Mouse (Mus musculus): ENCODE data around the gene Zc3hav1l. TPM values are rescaled to one million over a fixed set of nuclear protein-coding genes. Genes with fewer than 3 reads are reported as not detected.
A peak's percentile ranks its signal among the peaks of the same experiment; 100 is the strongest.

Gene Zc3hav1l
- total and polyA plus RNA-seq, 3 experiments = 5.6 to 30.6 (median 7.3) TPM

DNA sequence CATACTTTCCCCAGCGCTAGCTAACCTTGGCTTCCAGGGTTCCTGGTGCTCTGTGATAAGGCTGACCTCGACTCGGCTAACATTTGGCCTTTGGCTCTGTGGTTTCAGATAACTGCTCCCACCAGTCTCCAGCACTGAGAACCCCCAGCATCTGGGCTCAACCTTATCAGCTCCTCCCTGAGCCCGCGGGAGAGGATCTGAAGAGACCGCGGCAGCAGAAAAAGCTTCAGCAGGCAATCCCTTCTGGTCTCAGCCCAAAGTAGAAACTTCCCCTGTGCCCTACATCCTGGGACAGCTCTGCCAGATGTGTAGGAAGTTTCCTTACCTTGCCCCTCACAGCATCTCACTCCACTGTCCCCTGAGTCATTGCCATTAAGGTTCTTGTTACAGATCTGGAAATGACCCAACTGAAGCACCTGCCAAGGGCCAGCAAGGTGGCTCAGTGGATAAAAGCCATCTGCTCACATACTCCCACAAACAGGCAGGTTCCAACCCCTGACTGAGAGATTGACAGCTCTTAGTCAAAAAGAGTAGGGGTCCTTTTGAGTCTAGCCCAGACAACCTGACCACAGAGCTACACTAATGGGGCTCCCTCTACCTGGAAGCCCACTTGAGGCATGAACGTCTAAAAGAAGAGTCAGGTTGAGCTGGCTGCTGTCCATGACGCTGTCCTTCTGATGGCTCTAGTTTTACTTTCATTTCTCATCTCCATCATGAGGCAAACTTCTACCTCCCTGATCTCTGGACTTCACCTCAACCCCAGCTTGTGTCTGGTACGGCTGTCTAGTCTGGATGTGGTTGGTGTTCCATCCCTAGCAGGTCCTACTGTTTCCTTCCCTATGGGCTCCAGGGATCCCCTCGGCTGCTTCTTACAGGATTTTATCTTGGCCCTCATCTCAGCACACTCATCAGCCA, 42.9 kb upstream of the Zc3hav1l start:
- peak; percentile 87 for DNase-seq (ENCODE audit: low spot score)
- Histone ChIP-seq H3K9me3 (replicated peaks) (no peaks in the 10 kb centered on the region), H3K36me3 (replicated peaks) (peaks cover 60% of the 10 kb centered on the region), H3K4me3 (ENCODE audit: low read depth, low read length) (peak overlapping the region; percentile 69), H3K27me3 (ENCODE audit: insufficient read depth, low read length) (no peaks in the 10 kb centered on the region), H3K4me1 (ENCODE audit: insufficient read depth, low read depth, low read length) (peaks cover 91% of the 10 kb centered on the region)
- ATAC-seq (ENCODE audit: extremely low read depth, insufficient number of reproducible peaks, low FRiP score, poor library complexity, severe bottlenecking) = peak; percentile 80
- TF ChIP-seq TAL1 (conservative IDR thresholded peaks at IDR 0.05; ENCODE audit: low read depth, low read length) (peak; percentile 94), POLR2AphosphoS5 (IDR thresholded peaks at IDR 0.05; ENCODE audit: insufficient replicate concordance, low read depth, low read length) (no peak), GATA1 (IDR thresholded peaks at IDR 0.05; ENCODE audit: borderline replicate concordance, low read length) (no peak)

DNA sequence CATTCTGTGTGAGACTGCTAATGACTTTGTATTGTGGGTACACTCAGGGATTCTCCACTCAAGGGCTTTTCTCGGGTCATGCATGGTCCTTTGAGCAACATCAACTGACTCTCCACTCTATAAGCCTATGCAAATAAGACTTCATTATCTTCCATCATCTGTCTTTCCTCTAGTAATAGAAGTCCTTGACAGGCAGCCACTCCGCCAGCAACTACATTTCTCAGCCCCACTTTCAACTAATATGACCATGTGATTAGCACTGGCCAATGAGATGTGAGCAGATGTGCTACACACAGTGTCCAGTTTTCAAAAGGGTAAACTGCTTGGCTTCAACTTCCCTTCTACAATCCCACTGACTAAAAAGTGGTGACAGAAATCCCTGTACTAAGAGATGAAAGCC, 40.0 kb upstream of the Zc3hav1l start:
- ATAC-seq (ENCODE audit: extremely low read depth, insufficient number of reproducible peaks, low FRiP score, poor library complexity, severe bottlenecking) (no peak), DNase-seq (ENCODE audit: low spot score) (no peak)
- H3K4me1 ChIP-seq (ENCODE audit: insufficient read depth, low read depth, low read length) = peaks cover 66% of the 10 kb centered on the region
- H3K36me3 ChIP-seq (replicated peaks) = peaks cover 76% of the 10 kb centered on the region
- H3K9me3 ChIP-seq (replicated peaks) = no peaks in the 10 kb centered on the region
- no peak for TF ChIP-seq POLR2AphosphoS5 (IDR thresholded peaks at IDR 0.05; ENCODE audit: insufficient replicate concordance, low read depth, low read length)
- TF ChIP-seq CTCF (IDR thresholded peaks at IDR 0.05; ENCODE audit: low read depth, low read length) = no peak
- TF ChIP-seq GATA2 (IDR thresholded peaks at IDR 0.05; ENCODE audit: borderline replicate concordance, low read depth, low read length) = no peak
- TF ChIP-seq GATA1 (IDR thresholded peaks at IDR 0.05; ENCODE audit: borderline replicate concordance, low read length) = no peak
- no peak for TF ChIP-seq TAL1 (conservative IDR thresholded peaks at IDR 0.05; ENCODE audit: low read depth, low read length)
- H3K27me3 ChIP-seq (ENCODE audit: insufficient read depth, low read length) = no peaks in the 10 kb centered on the region
- H3K4me3 ChIP-seq (ENCODE audit: low read depth, low read length) = no peak overlapping the region

DNA sequence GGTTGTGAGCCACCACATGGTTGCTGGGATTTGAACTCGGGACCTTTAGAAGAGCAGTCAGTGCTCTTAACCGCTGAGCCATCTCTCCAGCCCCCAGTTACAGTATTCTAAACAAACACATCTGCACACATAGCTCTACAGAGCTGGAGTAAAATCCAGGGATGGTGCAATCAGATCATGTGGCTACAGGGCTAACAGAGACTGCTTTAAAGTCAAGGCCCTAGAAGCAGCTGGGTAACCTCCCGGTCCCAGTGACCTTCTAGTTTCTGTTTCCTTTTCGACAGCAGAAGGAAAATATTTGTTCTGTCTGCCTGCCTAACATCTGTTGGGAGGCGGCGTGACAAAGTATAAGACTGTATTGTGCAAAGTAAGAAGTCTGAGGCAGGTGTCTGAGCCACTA, 38.9 kb upstream of the Zc3hav1l start:
- H3K9me3 ChIP-seq (replicated peaks) = no peaks in the 10 kb centered on the region
- H3K27me3 ChIP-seq (ENCODE audit: insufficient read depth, low read length) = no peaks in the 10 kb centered on the region
- H3K4me1 ChIP-seq (ENCODE audit: insufficient read depth, low read depth, low read length) = peaks cover 55% of the 10 kb centered on the region
- TF ChIP-seq GATA1 (IDR thresholded peaks at IDR 0.05; ENCODE audit: borderline replicate concordance, low read length) (no peak), CTCF (IDR thresholded peaks at IDR 0.05; ENCODE audit: low read depth, low read length) (no peak), POLR2AphosphoS5 (IDR thresholded peaks at IDR 0.05; ENCODE audit: insufficient replicate concordance, low read depth, low read length) (no peak), GATA2 (IDR thresholded peaks at IDR 0.05; ENCODE audit: borderline replicate concordance, low read depth, low read length) (no peak), TAL1 (conservative IDR thresholded peaks at IDR 0.05; ENCODE audit: low read depth, low read length) (no peak)
- DNase-seq (ENCODE audit: low spot score) (no peak), ATAC-seq (ENCODE audit: extremely low read depth, insufficient number of reproducible peaks, low FRiP score, poor library complexity, severe bottlenecking) (no peak)
- H3K36me3 ChIP-seq (replicated peaks) = peaks cover 82% of the 10 kb centered on the region
- H3K4me3 ChIP-seq (ENCODE audit: low read depth, low read length) = no peak overlapping the region

DNA sequence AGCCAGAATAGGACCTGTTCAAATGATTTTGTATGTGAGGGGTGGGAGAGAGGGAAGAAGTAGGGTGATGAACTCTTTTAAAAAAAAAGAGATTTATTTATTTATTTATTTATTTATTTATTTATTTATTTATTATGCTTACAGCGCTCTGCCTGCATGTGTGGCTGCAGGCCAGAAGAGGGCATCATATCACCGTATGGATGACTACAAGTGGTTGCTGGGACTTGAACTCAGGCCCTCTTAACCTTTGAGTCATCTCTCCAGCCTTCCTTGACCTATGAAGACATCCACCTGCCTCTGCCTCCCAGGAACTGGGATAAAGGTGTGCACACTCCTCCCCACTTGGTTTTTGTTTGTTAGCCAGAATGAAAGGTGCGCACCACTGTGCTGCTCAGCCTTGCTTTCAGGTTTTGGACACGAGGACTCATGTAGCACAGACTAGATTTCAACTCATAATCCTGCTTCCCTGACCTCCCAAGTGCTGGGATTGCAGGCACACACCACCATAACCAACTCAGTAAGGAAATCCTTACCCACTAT, 38.2 kb upstream of the Zc3hav1l start:
- Histone ChIP-seq H3K9me3 (replicated peaks) (no peaks in the 10 kb centered on the region), H3K4me1 (ENCODE audit: insufficient read depth, low read depth, low read length) (peaks cover 49% of the 10 kb centered on the region), H3K27me3 (ENCODE audit: insufficient read depth, low read length) (no peaks in the 10 kb centered on the region), H3K36me3 (replicated peaks) (peaks cover 87% of the 10 kb centered on the region), H3K4me3 (ENCODE audit: low read depth, low read length) (no peak overlapping the region)
- no peak for ATAC-seq (ENCODE audit: extremely low read depth, insufficient number of reproducible peaks, low FRiP score, poor library complexity, severe bottlenecking)
- TF ChIP-seq CTCF (IDR thresholded peaks at IDR 0.05; ENCODE audit: low read depth, low read length) = no peak
- TF ChIP-seq POLR2AphosphoS5 (IDR thresholded peaks at IDR 0.05; ENCODE audit: insufficient replicate concordance, low read depth, low read length) = no peak
- TF ChIP-seq TAL1 (conservative IDR thresholded peaks at IDR 0.05; ENCODE audit: low read depth, low read length) = no peak
- no peak for TF ChIP-seq GATA1 (IDR thresholded peaks at IDR 0.05; ENCODE audit: borderline replicate concordance, low read length)
- no peak for TF ChIP-seq GATA2 (IDR thresholded peaks at IDR 0.05; ENCODE audit: borderline replicate concordance, low read depth, low read length)
- DNase-seq (ENCODE audit: low spot score) = no peak

DNA sequence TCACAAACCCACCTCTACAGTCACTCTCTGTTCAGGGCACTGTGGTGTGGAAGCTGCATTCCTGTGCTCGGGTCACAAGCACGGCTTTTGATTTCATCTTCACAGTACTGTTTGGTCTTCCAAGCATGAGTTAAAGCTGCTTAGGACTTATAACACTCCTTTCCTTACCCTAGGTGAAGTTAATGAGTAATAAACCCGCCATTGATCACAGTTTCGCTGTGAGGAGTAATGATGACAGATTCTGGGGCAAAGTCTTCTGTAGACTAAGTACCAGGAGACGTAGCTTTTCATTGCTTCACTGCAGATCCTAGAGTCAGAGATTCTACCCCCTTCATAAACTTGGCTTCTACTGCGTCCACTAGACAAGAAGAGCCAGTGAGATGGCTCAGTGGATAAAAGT, 36.2 kb upstream of the Zc3hav1l start:
- ATAC-seq (ENCODE audit: extremely low read depth, insufficient number of reproducible peaks, low FRiP score, poor library complexity, severe bottlenecking) = no peak
- Histone ChIP-seq H3K9me3 (replicated peaks) (no peaks in the 10 kb centered on the region), H3K4me1 (ENCODE audit: insufficient read depth, low read depth, low read length) (peaks cover 31% of the 10 kb centered on the region), H3K4me3 (ENCODE audit: low read depth, low read length) (no peak overlapping the region), H3K36me3 (replicated peaks) (peaks cover 95% of the 10 kb centered on the region), H3K27me3 (ENCODE audit: insufficient read depth, low read length) (no peaks in the 10 kb centered on the region)
- no peak for TF ChIP-seq POLR2AphosphoS5 (IDR thresholded peaks at IDR 0.05; ENCODE audit: insufficient replicate concordance, low read depth, low read length)
- DNase-seq (ENCODE audit: low spot score) = no peak

DNA sequence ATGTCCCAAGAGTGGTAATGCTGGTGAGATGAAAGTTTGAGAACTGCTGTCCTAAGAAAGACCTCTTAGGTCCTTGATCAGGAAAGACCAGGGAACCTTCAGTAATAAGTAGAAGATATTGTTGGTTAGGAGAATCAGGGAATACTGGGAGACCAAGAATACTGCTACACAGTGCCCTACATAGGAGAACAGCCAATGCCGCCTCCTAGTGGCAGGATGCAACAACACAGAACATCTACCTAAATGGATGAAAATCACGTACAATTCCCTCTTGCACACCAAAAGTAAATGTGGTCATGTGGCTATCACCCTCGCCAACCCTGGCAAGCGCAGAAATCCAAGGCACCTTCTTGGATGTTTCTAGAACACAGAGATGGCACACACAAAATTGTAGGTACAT, 27.5 kb upstream of the Zc3hav1l start:
- Histone ChIP-seq H3K36me3 (replicated peaks) (peaks cover 88% of the 10 kb centered on the region), H3K4me3 (ENCODE audit: low read depth, low read length) (no peak overlapping the region), H3K9me3 (replicated peaks) (peaks cover 17% of the 10 kb centered on the region), H3K27me3 (ENCODE audit: insufficient read depth, low read length) (no peaks in the 10 kb centered on the region), H3K4me1 (ENCODE audit: insufficient read depth, low read depth, low read length) (no peaks in the 10 kb centered on the region)
- TF ChIP-seq TAL1 (conservative IDR thresholded peaks at IDR 0.05; ENCODE audit: low read depth, low read length) (no peak), CTCF (IDR thresholded peaks at IDR 0.05; ENCODE audit: low read depth, low read length) (peak; percentile 41)
- DNase-seq (ENCODE audit: low spot score) (no peak), ATAC-seq (ENCODE audit: extremely low read depth, insufficient number of reproducible peaks, low FRiP score, poor library complexity, severe bottlenecking) (no peak)
